Mouse (Mus musculus) gastrocnemius, postnatal 14 days (tissue): ENCODE measurements around the gene Scube3. TPM values are rescaled to one million over a fixed set of nuclear protein-coding genes. Genes with fewer than 3 reads are reported as not detected.

ENCODE experiments used
- DNase-seq: peaks from one replicate; pipeline ENCODE4 v3.0.0; 2021; ENCODE audit warnings: mixed read lengths
- intact Hi-C: fragments of 180-260 bp; cut with DNase I; formaldehyde crosslinking; loops from one replicate; pipeline ENCODE4 v1.15.1; 2025; ENCODE audit warnings: low total_unique reads
- long read RNA-seq, 2 experiments: library from polyadenylated mRNA; stranded (forward); transcript quantifications; one replicate each; pipeline ENCODE4 v2.0.0; 2021
- total RNA-seq, 2 experiments: library from RNA; stranded (reverse); gene quantifications; 2 replicates each; pipeline ENCODE4 v1.2.3; 2021

The Scube3 gene
- total RNA-seq, result under 1 TPM; 0.20 to 0.62 TPM
- long read RNA-seq, experiment 1, result 0 reads
- long read RNA-seq, experiment 2, result 0 reads

DNA sequence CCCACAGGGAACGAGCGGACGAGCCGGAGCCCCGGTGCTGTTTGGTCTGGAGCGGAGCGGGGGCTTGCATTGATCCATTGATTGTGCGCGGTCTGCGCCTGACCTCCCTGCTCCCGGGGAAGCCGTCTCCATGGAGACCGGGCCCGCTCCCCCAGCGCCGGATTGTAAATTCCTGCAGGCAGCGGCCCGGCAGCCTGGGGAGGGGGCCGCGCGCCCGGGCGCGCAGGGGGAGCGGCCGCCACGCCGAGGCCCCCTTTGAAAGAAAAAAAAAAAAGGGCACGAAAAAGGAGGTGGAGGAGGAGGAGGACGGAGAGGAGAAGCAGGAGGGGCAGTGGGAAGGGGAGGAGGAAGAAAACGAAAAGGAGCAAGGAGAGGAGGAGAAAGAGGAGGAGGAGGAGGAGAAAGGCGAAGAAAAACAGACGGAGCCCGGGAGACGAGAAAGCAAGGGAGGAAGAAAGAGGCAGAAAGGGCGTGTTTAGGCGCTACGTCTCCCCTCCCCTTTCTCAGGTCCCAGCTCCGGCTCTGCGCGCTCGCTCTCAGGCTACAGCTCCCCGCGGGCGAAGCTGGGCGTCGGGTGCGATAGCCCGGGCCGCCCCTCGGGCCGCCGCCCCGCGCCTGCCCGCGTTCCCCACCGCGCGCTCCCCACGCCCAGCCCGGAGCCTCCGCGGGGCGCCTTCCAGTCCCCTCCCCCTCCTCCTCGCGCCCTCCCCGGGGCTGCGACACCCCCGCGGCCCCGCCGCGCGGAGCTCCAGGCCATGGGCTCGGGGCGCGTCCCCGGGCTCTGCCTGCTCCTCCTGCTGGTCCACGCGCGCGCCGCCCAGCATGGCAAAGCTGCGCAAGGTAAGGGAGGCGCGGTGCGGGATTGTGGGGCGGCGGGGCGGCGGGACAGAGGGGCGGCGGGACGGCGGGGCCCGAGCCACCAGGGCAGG, at the start of gene Scube3:
Gene Scube3, plus strand, starts transcription at position 371 of the 929 bp plus-strand sequence.
- no peak for DNase-seq
- intact Hi-C loops, result no loop called here

DNA sequence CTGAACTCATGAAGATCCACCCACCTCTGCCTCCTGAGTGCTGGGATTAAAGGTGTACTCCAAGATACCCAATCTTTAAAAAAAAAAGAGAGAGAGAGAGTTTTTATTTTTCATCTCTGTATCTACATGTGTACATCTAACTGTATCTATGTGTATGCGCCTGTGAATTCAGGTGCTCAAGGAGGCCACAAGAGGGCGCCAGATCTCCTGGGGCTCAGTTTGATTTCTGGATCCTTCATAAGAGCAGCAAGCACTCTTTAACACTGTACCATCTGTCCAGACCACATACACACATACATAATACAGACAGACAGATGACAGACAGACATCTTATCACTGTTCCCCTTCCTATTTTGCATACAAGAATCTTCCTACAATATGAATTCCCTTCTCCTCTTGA, 49.6 kb upstream of the Scube3 start:
- no peak for DNase-seq
- intact Hi-C loops, result no loop called here

DNA sequence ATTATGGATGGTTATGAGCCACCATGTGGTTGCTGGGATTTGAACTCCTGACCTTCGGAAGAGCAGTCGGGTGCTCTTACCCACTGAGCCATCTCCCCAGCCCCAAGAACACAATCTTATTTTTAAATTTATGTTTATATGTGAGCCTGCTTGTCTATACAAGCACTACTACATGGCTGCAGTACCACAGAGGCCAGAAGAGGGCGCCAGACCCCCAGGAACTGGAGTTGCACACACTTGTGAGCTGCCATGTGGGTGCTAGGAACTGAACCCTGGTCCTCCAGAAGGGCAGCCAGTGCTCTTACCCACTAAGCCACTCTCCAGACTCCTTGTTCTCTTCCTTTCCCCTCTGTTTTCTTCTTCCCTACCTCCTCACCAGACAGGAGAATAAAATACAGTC, 48.1 kb upstream of the Scube3 start:
- intact Hi-C loops, result no loop called here
- DNase-seq, result no peak

DNA sequence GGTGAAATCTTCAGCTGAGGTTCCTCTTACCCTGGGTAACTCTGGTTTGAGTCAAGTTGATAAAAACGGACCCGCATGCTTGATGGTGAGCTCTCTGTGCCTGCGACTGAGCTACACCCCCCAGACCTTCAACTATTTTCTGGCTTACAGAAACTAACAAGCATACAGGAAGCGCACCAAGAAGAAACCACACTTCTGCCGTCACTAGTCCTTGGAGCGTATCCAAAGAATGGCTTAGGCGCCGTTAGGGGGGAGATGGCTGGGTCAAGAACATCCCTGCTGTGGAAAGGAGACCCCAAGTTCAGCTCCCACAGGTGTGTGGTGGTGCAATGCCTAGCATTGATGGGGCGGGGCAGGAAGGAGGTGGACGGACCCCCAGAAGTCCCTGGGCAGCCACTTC, 45.5 kb upstream of the Scube3 start:
- intact Hi-C loops, result no loop called here
- DNase-seq, result no peak

DNA sequence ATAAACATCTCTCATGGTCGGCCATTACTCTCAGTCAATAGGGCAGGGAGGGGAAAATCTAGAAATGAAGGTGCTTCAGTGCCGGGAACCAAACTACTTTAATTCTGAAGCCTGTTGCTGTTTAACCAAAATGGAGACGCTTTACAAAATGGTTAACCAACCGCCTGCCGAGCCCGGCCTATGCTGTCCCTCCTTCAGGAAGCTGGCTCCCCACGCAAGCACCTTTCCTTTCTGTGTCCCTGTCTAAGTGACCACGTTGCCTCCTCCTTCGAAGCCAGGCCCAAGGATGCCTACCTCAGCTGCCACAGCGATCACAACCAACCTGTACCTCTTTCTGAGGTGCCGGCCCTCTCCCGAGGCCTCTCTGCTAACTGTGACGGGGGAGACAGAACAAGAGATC, 44.6 kb upstream of the Scube3 start:
- no peak for DNase-seq
- intact Hi-C loops, result no loop called here

DNA sequence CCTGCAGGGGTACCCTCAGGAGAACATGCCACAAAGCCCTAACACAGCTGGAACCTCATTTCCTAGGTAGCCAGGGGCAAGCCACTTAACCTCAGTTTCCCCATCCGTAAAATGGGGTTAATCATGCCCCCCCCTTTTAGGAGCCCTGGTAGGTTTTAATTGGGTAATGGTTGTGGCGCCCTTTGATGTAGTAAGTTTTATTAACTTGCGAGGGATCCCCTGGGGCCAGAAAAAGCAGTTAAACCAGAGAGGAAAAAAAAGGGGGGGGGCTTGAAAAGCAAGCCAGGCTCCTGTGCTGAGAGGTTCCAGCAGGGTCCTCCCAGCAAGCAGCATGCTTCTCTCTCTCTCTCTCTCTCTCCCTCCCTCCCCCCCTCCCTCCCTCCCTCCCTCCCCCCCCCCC, 42.9 kb upstream of the Scube3 start:
- no peak for DNase-seq

DNA sequence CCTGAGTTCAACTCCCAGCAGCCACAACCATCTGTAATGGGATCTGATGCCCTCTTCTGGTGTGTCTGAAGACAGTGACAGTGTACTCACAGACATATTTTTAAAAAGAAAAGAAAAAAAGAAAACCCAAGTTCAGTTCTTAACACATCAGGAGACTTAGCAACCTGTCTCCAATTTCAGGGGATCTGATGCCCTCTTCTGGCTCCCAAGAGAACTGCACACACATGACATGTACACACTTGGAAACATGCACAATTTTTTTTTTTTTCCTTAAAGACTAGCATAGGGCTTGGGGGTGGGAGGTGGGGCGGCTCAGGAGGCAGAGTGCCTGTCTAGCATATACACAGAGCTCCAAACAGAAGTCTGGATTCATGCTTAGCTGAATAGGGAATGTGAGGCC, 41.3 kb upstream of the Scube3 start:
- intact Hi-C loops, result no loop called here
- DNase-seq, result no peak

More for the DNA sequence above, 42.9 kb upstream of the Scube3 start:
- intact Hi-C loops, result no loop called here

DNA sequence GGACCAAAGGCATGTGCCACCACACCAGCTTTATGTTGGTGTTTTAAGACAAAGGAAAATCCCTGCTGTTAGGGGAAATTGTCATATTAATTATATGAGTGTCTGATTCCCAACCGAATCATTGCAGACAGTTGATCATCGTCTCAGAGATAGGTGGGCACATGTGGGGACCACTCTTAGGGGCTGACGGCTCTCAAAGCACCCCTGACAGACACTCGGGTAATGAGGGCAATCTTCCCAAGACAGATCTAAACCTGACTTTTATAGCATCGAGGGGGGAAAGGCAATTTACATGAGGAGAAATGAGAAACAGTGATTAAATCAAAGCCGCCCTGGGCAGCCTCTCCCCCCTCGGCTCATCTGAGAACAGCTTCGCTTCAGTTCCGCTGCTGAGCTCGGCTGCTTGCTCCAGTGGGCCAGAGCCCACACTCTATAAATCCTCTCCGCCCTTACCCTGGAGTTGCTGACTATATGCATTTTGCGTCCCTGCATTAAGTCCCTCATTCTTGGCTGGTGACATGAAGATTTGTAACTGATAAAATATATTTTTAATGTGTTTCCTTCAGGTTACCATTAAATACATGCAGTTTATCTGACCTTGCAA, 40.6 kb upstream of the Scube3 start:
- no peak for DNase-seq
- intact Hi-C loops, result no loop called here

DNA sequence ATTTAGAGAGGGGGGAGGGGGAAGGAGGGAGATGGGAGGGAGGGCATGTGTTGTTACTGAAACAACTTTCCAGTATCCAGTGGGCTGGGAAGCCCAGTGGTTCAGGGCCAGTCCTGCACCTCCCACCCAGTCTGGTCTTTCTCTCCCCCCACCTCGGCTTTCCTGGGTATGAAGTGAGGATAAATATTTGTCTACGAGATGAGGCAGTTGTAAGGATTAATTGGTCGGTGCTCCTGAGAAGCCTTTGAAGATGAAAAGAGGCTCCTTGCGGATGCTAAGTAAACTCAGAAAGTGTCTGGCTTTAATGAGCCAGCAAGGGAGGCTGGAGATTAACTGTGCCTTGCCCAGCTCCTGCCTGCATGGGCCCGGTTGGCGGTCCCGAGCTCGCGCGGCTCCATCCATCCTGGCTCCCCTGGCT, 40.0 kb upstream of the Scube3 start:
- DNase-seq, result no peak
- intact Hi-C loops, result no loop called here

DNA sequence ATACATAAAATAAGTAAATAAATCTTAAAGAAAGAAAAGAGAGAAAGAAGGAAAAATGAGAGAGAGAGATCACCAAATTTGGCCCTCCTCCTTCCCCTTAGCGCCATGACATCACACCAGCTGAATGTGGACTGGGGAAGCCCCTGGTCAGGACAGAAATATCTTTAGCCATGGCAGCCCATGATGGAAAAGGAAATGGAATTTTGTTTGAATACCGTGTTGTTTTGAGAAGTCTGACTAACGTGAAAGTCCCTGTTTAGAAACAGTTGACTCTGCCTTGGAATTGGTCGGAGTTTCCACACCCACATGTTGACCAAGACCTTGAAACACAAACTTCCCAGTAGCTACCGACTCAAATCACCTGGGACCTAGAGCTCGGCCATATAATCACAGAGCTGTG, 37.5 kb upstream of the Scube3 start:
- intact Hi-C loops, result no loop called here

DNA sequence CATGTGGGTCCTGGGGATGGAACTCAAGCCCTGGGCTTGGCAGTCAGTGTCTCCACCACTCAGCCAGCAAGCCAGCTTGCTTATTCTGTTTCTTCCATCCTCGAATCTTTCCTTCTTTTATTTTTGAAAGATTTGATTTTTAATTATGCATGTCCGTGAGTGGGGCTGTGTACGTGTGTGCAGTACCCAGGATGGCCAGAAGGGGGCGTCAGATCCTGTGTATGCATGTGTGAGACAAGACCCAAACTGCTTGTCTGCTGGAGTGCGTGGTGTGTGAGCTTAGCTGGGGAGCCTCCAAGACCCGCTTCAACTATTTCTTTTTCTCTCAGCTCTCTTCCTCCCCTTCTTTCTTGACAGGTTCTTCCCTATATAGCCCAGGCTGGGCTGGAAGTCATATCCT, 35.6 kb upstream of the Scube3 start:
- DNase-seq, result no peak
- intact Hi-C loops, result no loop called here

More for the DNA sequence above, 37.5 kb upstream of the Scube3 start:
- no peak for DNase-seq

DNA sequence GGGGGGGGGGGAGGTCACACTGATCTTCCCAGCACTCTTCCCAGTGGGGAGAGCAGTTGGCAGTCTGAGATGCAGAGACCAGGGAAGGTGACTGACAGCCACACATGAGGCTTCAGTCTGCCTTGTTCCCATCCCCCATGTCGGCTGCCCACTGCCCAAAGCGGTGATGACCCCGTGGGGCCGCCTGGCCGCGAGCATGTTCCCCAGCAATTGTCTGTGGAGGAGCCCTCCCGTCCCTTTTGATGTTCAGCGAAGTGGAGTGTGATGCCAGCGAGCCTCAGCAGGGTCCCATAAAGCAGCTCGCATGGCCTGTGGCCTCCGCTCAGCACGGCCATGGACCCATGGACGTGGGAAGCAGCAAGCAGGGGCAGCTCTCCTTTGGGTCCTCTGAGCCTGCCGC, 34.7 kb upstream of the Scube3 start:
- DNase-seq, result no peak
- intact Hi-C loops, result no loop called here

DNA sequence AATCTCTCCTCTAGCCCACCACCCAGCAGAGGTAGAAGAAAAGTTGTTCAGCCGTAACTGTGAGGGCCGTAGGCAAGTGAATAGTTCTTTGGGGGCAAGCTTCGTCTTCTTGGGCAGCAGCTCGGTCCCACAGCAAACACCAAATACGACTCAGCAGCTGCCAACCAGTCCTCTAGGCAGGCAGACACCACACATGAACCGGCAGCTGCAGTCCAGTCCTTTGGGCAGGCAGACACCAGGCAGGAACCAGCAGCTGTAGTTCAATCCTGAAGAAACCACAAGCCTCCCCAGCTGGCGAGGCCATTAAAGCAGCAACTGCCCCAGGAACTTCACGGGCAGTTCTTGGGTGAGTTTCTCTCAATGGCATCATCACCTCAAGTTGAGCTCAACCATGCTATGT, 29.7 kb upstream of the Scube3 start:
- intact Hi-C loops, result no loop called here
- no peak for DNase-seq

DNA sequence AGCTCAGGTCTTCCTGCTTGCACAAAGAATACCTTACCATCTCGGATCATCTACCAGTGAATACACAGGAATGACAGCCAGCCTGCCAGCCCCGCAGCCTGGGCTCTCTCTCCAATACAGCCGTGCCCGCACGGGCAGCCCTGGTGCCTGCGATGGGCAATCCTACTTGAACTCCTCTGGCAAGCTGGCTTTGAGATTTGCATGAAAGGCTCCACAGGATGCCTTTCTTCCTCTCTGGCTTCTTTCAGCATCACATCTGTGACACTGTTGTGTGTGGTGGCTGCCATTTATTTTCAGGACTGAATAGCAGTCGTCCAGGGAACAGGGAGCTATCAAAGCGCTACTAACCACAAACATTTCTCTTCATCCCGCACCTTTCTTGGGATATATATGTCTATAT, 25.6 kb upstream of the Scube3 start:
- no peak for DNase-seq
- intact Hi-C loops, result no loop called here

DNA sequence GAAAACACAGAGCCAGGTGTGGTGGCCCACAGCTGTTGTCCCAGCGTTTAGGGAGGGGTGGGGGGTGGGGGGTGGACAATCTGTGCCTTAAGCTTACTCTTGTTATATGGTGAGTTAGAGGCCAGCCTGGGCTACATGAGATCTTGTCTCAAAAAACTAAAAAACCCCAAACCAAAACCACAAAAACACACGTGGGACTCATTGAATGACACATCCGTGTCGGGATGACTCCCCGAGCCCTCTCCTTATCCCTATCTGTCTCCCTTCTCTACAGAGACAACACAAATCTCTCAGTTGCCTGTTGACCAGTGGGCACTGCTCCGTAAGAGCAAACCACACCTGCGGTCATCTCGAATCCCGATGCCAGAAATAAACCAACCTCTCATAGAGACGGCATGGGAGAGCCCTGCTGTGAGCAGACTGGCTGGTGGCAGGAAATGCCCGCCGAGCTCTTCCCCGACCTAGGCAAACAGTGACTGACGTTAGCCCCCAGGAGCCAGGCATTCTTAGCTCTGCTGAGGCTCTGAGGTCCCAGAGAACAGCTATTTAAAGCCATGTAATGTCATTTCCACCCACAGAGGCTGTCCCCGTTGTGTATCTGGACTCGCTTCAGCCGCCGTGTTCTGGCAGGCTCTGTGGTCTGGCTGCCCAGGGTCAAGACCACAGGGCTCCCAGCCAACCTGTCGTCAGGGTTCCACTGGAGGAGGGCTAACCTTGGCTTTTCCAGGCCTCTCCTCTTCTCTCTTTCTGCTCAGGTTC, 24.3 kb upstream of the Scube3 start:
- intact Hi-C loops, result no loop called here
- DNase-seq, result peak; percentile 47

DNA sequence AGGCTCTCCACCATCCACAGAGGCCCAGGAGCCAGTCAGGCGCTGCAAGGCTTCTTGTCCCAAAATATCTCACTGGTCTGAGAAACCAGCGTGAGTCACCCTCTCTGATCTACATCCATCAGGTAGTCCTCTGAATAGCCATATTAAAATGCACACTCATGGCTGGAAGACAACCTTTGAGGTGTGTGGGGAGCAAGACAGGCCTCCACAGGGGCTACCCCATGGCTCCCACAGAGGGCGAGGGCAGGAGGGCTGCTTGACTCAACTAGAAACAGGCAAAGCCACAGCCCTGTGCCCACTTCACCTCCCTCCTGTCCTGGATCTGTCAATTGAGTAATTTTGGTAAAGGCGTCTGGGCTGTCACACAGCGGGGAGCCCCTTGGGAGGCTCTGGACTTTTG, 21.5 kb upstream of the Scube3 start:
- intact Hi-C loops, result no loop called here

DNA sequence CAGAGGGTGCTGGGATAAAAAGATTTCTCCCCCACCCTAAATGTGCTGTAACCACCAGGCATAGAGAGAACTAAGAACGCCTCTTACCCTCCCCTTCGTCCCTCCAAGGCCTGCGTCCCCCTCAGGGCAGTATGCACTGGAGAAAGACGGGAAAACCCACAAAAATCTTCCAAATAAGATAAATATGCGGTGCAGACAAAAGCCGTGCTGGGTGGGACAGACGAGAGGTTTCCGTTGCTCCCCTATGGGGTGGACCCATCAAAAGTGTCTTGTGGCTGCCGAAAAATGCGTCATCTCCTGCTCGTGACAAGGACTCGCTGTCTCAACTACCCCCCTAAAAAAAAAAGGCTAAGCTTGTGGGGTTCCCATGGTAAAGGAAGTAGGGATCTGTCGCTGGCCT, 19.0 kb upstream of the Scube3 start:
- DNase-seq, result no peak
- intact Hi-C loops, result no loop called here

More for the DNA sequence above, 21.5 kb upstream of the Scube3 start:
- no peak for DNase-seq

DNA sequence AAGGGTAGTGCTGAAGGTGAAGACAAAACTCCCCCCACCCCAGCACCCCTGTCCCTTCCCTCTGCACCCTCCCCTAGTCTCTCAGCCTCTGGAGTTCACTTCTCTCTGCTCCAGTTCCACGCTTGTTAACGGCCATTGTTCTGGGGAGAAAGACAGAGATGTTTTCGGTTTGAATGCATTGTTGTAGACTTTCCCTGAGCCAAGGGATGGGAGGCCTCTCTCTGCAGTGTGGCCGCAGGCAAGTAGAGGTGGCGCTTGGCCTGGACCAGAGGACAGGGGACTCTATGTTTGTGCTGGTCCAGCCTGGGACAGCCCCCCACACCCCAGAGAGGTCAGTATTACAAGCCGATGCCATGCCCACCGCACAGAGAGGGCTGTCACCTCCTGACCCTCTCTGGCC, 18.3 kb upstream of the Scube3 start:
- no peak for DNase-seq
- intact Hi-C loops, result no loop called here

DNA sequence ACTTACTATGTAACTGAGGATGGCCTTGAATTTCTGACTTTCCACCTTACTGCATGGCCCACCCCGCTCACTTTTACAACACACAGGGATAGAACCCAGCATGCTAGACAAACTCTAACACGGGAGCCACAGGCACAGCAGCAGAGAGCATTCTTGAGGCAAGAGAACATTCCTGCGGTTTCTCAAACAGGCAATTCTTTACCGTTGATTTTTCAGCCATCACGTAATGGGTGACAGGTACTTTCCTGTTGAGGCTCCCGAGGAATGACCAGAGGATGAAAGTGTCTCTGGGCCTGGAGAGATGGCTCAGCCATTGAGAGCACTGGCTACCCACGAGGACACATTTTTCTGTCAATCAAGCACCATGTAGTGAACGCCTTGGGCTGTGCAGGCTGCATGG, 17.6 kb upstream of the Scube3 start:
- intact Hi-C loops, result no loop called here
- DNase-seq, result no peak

DNA sequence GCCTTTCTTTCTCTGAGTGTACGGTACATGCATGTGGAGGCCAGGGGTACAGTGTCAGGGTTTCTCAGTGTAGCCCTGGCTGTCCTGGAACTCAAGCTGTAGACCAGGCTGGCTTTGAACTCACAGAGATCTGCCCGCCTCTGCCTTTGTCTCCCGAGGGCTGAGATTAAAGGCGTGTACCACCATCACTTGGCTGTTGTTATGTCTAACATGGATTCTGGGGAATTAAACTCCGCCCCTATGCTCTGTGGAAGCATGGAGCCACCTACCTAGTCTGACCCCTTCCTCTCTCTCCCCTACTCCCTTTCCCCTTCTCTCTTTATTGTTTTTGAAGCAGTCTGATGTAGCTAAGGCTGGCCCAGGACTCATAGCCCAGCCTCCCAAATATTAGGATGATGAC, 12.1 kb upstream of the Scube3 start:
- DNase-seq, result no peak
- intact Hi-C loops, result no loop called here
